Mouse (Mus musculus): ENCODE measurements at regions not wholly inside any gene's neighbourhood (a gene's known extent, or its start where the extent isn't known, plus 50 kb on each side); places are given as distances from the start of the nearest gene placed in this dataset.

DNA sequence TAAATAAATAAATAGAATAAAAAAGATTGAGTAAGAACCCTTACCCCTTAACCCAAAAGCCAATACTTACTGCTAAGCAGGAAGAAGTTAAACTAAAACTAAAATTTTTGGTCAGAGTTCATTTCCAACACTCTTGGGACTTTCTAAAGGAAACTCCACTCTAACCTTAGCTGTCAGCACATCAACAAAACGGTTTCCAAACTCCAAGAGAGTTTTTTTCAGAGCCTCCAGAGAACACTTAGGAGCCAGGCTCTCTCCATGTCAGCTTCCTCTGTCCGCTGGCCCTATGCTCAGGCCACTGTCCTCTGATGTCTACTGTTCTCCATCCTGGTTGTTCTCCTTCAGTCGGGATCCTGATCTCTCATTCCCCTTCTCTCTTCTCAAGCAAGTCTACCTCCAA is 241.1 kb upstream of the Nt5e start:
- TF ChIP-seq CTCF (IDR thresholded peaks at IDR 0.05; ENCODE audit: extremely low read depth, insufficient read length, insufficient replicate concordance, low read depth, low read length) (no peak), POLR2A (IDR thresholded peaks at IDR 0.05; ENCODE audit: low read depth, low read length) (no peak)

Data from small intestine, adult 2 months (tissue).